Mouse (Mus musculus) lung, adult 10 weeks (tissue): ENCODE results near the gene Tbc1d23. TPM values are rescaled to one million over a fixed set of nuclear protein-coding genes. Genes with fewer than 3 reads are reported as not detected.

Experiments used
- polyA plus RNA-seq: library from polyadenylated mRNA; stranded (reverse); fragments of 350-450 nt; fragmentation: Illumina TruSeq; extraction: RNeasy Lipid Tissue Mini Kit (QIAGEN cat#74804); gene quantifications from one replicate; pipeline ENCODE4 v1.2.3, GENCODE M21; 2014; ENCODE audit warnings: low read depth, low replicate concordance; ENCODE audit not compliant: insufficient read depth

Tbc1d23 gene
- 15.0 TPM for polyA plus RNA-seq

GRCm38 (mm10) chr16:57231089-57231936, at the start of gene Tbc1d23:
TSS of gene Tbc1d23 (minus strand) at chr16:57231504.

GRCm38 (mm10) chr16:57166611-57167513, 64.4 kb downstream of the Tbc1d23 start, which contains the start of gene Nit2:
TSS of gene Nit2 (minus strand) at chr16:57167341.

GRCm38 (mm10) chr16:57120913-57121815, 110.1 kb downstream of the Tbc1d23 start, which contains the start of gene Tomm70a:
TSS of gene Tomm70a (plus strand) at chr16:57121703.

Other genes starting within 250 kb of the Tbc1d23 start
- gene Tmem45a2, start 160.1 kb downstream of the Tbc1d23 start, polyA plus RNA-seq, result not detected
- gene Tomm70a, start 109.8 kb downstream of the Tbc1d23 start, polyA plus RNA-seq, result 13.1 TPM
- 20.4 TPM for gene Nit2, start 64.2 kb downstream of the Tbc1d23 start, polyA plus RNA-seq
- gene Tmem30c, start 61.4 kb upstream of the Tbc1d23 start, polyA plus RNA-seq, result not detected
- 23.1 TPM for gene Filip1l, start 121.6 kb upstream of the Tbc1d23 start, polyA plus RNA-seq